Mouse (Mus musculus): ENCODE results near the gene Prickle2.

Gene Prickle2

DNA sequence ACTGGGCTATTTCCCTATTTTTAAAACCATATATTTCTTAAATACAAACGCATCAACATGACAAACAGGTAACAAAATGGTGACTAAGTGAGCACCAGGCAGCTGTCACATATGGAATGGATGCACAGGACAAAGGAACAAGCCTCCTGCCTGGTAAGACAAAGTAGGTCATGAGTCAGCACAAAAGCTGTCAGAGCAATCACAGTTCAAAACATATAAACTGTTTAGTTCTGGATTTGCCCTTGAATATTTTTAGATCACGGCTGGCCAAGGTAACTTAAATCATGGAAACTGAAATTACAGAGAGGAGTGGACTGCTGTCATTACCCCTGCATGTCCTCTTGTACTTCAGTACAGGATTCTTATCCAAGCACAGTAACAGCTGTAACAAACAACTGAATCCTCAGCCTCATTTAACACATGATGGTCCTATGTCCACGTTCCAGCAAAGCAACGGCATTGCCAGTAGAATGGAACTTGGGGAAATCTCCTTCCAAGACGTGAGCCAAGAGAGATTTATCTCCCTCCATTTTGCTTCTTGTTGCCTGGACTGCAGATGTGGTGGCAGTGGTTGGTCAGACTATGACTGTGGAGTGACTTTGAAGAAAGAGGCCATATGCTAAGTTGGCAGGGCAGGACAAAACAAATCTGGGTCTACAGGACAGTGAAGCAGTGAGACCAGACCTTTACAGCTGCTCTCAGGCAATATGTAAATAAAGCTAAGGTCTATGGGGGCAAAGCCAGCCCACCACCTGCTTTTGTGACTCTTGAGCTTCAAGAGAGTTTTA is 185.7 kb downstream of the Prickle2 start:
- no peak for DNase-seq (ENCODE audit: low read depth, low spot score)

- DNase-seq (ENCODE audit: low read depth, low spot score): no peak
Observed at GRCm38 (mm10) chr6:92518438-92518968, 187.5 kb downstream of the Prickle2 start.

GRCm38 (mm10) chr6:92517002-92517401 is 189.0 kb downstream of the Prickle2 start:
- DNase-seq (ENCODE audit: low read depth, low spot score): no peak

- no peak for DNase-seq (ENCODE audit: low read depth, low spot score)
Observed at GRCm38 (mm10) chr6:92512001-92512400, 194.0 kb downstream of the Prickle2 start.

GRCm38 (mm10) chr6:92509712-92510111 is 196.2 kb downstream of the Prickle2 start:
- DNase-seq (ENCODE audit: low read depth, low spot score): no peak

DNA sequence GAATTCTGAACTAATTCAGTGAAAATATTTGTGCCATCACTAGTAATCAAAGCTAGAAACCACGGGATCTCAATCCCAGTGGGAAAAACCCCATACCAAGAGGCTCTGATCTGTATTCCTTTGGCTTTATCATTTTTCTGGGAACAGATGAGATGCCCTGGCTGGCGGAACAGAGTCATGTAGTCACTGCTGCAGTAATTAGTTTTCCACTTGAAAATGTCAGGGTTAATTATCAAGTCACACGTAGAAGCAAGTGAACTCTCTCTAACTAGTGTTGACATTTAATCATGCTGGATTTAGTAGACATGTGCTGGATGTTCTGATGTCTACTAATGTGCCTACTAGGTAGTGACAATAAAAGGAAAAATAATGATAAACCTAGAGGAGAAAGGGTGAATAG is 199.7 kb downstream of the Prickle2 start:
- no peak for DNase-seq (ENCODE audit: low read depth, low spot score)

DNA sequence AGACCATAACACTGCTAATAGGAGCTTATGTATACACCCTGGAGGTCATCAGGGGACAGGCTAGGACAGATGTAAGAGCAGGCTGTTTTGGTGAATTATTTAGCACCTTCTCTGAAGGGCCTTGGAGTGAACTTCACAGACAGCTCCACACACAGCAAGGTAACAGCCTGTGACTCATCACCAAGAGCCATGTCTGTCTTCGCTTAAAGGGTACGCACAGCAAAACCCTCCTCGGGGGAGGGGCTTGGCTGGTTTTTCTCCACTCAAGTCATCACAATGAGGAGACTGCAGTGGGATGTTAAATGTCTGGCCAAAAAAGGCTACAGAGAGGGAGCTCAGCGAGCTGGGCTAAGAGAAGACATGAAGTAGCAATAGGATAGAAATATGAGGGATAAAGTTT is 206.5 kb downstream of the Prickle2 start:
- no peak for DNase-seq (ENCODE audit: low read depth, low spot score)

DNA sequence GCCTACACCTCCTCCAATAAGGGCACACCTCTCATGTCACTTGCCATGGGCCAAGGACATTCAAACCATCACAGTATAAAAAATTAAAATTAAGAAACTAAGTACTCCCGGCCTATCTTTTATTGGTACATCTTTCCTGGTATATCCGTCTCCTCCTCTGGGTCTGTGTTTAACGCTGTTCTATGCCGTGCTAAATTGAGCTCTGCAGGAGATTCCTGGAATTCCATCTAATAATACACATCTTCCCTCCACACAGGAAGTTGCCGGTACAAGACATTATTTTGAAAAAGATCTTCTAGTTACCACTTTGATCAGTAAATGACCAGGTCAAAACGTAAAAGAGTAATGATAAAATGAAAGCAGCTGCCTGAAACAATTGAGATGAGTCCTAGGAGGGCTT is 207.4 kb downstream of the Prickle2 start:
- no peak for DNase-seq (ENCODE audit: low read depth, low spot score)

DNA sequence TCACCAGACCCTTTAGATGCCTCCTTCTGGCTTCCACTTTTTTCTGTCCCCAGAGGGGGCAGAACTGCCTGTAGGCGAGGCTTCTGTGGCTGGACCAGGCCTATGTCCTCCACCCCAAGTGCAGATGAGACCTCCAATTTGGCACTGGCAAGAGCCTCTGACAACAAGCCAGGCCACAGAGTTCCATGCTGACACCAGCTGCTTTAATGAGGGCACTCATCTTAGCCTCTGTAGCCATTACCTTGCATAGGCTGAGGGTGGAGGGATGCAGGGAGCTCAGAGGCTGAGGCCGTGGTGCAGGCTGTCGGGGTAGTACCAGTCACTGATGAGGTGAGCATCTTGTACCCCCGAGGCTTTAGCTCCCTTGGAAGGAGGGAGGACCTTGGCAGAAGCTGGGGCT is 208.7 kb downstream of the Prickle2 start:
- no peak for DNase-seq (ENCODE audit: low read depth, low spot score)

DNA sequence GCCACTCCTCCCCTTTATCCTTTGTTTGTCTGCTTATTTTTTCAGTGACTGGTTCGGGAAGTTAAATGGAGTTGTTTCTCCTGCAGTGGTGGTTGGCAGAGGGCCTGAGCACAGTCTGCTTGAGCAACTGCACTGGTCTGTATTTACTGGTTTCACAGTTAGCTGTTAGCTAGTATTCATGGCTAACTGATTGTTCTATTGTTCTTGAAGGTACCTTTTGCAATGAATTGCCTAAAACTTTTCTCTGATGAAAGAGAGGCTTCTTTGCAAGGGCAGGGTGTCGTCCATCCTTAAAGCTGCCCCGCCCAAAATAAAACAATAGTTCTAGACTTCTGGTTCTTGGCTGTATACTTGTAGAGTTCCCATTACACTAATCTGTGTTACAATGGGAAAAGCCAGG is 210.5 kb downstream of the Prickle2 start:
- DNase-seq (ENCODE audit: low read depth, low spot score): no peak

GRCm38 (mm10) chr6:92481690-92481956 is 224.3 kb downstream of the Prickle2 start:
- no peak for DNase-seq (ENCODE audit: low read depth, low spot score)

GRCm38 (mm10) chr6:92480941-92481689 is 224.8 kb downstream of the Prickle2 start:
- no peak for DNase-seq (ENCODE audit: low read depth, low spot score)

- DNase-seq (ENCODE audit: low read depth, low spot score): no peak
Observed at GRCm38 (mm10) chr6:92478612-92479011, 227.3 kb downstream of the Prickle2 start.

- no peak for DNase-seq (ENCODE audit: low read depth, low spot score)
Observed at GRCm38 (mm10) chr6:92477621-92478020, 228.3 kb downstream of the Prickle2 start.

DNA sequence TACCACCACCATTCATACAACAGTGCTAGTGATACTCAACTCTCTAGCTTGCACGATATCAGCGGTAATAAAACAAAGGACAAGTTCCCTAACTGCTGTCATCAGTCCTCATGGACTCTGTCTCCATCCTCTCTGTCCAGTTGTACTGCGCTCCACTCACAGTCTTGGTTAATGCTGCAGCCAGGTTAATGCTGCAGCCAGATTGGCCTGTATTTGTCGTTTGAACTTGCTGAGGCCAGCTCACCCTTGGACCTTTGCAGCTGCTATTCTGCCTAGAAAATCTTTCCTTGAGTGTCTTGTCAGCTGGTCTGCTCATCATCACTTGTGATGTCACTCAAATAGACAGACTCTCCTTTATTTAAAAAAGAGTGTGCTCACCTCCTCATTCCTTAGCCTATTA is 236.5 kb downstream of the Prickle2 start:
- no peak for DNase-seq (ENCODE audit: low read depth, low spot score)

- no peak for DNase-seq (ENCODE audit: low read depth, low spot score)
Observed at GRCm38 (mm10) chr6:92468892-92469291, 237.1 kb downstream of the Prickle2 start.

GRCm38 (mm10) chr6:92468383-92468791 is 237.6 kb downstream of the Prickle2 start:
- no peak for DNase-seq (ENCODE audit: low read depth, low spot score)

GRCm38 (mm10) chr6:92467343-92467742 is 238.6 kb downstream of the Prickle2 start:
- no peak for DNase-seq (ENCODE audit: low read depth, low spot score)

GRCm38 (mm10) chr6:92465666-92466065 is 240.3 kb downstream of the Prickle2 start:
- no peak for DNase-seq (ENCODE audit: low read depth, low spot score)

DNA sequence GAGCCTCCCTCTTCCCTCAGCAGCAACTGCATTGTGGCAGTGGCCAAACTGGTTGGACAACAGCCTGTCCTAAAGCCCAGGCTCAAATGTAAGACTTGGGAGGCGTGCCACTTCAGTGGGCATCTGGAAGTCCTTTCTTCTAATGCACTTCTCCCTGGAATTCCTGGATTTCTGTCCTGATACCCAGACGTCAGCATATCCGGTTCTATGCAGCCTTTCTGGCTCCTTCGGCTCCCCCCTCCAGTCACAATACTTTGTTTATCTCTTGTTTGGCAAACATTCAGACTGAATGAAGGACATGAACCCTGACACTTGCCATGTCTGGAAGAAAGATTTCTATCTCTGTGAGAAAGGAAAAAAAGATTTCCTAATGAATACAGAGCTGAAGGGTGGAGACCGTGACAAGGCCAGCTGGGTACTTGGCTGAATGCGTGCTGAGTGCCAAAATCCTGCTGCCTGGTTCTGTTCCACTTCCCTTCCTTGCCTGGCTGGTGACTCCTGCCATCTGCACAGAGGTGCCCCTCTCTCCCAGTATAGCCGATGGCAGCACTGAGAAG is 241.1 kb downstream of the Prickle2 start:
- no peak for DNase-seq (ENCODE audit: low read depth, low spot score)

GRCm38 (mm10) chr6:92463768-92464167 is 242.2 kb downstream of the Prickle2 start:
- DNase-seq (ENCODE audit: low read depth, low spot score): no peak

GRCm38 (mm10) chr6:92460750-92461149 is 245.2 kb downstream of the Prickle2 start:
- no peak for DNase-seq (ENCODE audit: low read depth, low spot score)

GRCm38 (mm10) chr6:92458026-92458425 is 247.9 kb downstream of the Prickle2 start:
- DNase-seq (ENCODE audit: low read depth, low spot score): no peak
